Mouse (Mus musculus): ENCODE data around the gene Ttyh1.

DNA sequence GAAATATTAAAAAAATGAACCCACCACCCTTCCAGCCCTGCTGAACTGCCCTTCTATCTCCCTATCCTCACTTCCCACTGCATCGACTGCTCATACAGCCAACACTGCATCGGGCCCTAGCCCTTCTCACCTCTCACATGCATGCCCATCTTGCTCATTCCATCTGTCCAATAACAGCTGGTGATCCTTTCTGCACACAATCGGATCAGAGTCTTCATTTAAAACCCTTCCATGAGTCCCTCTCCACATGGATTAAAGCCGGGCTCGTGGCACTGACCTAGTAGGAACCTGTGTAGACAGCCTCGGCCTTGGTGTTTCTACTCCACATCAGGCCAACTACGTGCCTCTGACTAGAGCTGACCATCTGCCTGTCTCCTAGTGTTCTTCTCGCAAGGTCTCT, 12.8 kb downstream of the Ttyh1 start:
- no peak for TF ChIP-seq EP300 (IDR thresholded peaks at IDR 0.05; ENCODE audit: low read depth)
- TF ChIP-seq CTCF (IDR thresholded peaks at IDR 0.05; ENCODE audit: low read depth) = no peak

All from heart, postnatal 0 days (tissue).